Mouse (Mus musculus): Measurements from ENCODE around the gene Magi2. TPM values are rescaled to one million over a fixed set of nuclear protein-coding genes. Genes with fewer than 3 reads are reported as not detected.

Magi2 gene
- polyA plus RNA-seq, 1 experiment from 2014 or later, result 8.4 TPM

DNA sequence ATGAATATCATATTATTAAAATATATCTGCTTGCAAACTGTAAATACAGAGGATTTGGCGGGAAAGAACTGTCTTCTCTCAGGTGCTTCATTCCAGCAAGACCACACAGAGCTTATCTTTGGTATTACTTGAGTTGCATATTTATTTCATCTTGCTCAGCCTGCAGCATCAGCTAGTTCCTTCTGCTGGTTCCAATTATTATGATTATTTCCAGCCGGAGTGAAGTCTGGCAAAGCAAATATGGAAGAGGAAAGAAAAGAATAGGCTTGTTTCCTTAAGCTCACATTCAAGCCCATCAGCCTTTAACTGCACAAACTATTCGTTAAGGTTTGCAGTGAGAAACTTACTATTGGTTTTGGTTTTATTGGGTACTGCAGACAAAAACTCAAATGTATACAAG is 20.4 kb downstream of the Magi2 start:
- H3K4me1 ChIP-seq (ENCODE audit: control insufficient read depth, insufficient read depth, low read length), result no peaks in the 10 kb centered on the region
- H3K27me3 ChIP-seq (replicated peaks; ENCODE audit: control insufficient read depth, insufficient read depth, low read length), result no peaks in the 10 kb centered on the region
- no peak for DNase-seq (ENCODE audit: low spot score)
- ATAC-seq, result no peak
- H3K9ac ChIP-seq (ENCODE audit: low read length), result no peak overlapping the region
- H3K9me3 ChIP-seq (replicated peaks; ENCODE audit: control insufficient read depth, low read length), result no peaks in the 10 kb centered on the region
- no peak overlapping the region for H3K4me3 ChIP-seq (ENCODE audit: low read depth, low read length)
- 81% methylated on average over 3 of the region's 3 CpGs for WGBS
- H3K36me3 ChIP-seq (ENCODE audit: control insufficient read depth, insufficient read depth, low read length), result no peaks in the 10 kb centered on the region
- H3K27ac ChIP-seq (ENCODE audit: low read depth, low read length), result no peak overlapping the region
- no peak overlapping the region for H3K4me2 ChIP-seq (ENCODE audit: low read length)

DNA sequence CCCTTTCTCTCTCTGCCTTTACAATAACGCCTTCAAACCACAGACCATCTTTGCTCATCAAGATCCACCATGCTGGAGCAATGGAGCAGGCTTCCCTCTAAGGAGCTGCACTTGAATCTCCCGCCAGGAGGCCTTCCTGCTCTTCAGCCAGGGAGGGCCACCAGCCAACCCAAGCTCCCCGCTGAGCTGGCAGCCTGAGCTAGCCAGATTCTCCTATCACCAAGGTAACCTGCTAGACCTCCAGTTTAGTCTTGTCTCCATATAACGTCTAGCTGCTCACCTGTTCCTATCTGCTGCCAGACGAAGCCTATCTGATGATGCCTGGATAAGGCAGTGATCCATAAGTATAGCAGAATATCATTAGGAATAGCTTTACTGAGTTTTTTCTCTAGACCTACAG is 36.0 kb downstream of the Magi2 start:
- Histone ChIP-seq H3K4me2 (ENCODE audit: low read length) (no peak overlapping the region), H3K27me3 (replicated peaks; ENCODE audit: control insufficient read depth, insufficient read depth, low read length) (no peaks in the 10 kb centered on the region), H3K4me3 (ENCODE audit: low read depth, low read length) (no peak overlapping the region), H3K9me3 (replicated peaks; ENCODE audit: control insufficient read depth, low read length) (no peaks in the 10 kb centered on the region), H3K27ac (ENCODE audit: low read depth, low read length) (no peak overlapping the region), H3K36me3 (ENCODE audit: control insufficient read depth, insufficient read depth, low read length) (no peaks in the 10 kb centered on the region), H3K4me1 (ENCODE audit: control insufficient read depth, insufficient read depth, low read length) (no peaks in the 10 kb centered on the region), H3K9ac (ENCODE audit: low read length) (no peak overlapping the region)
- DNase-seq (ENCODE audit: low spot score) (no peak), ATAC-seq (no peak)
- WGBS, result 64% methylated on average over 5 of the region's 5 CpGs

DNA sequence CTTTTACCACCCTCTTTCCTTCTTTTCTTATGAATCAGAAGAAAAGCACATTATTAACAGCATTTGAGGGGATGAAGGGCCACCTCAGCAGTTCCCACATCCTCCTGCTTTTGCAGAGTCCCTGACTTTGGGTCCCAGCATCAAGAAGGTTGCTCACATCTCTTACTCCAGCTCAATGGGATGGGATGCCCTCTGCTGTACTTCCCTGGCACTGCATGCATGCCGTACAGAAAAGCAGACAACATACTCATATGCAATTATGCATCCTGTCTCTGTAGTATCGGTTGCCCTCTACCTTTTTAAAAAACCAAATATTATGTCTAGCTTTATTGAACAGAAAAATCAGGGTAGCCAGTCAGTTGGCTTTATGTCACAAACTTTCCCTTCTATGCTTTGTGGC is 37.8 kb downstream of the Magi2 start:
- Histone ChIP-seq H3K9ac (ENCODE audit: low read length) (no peak overlapping the region), H3K9me3 (replicated peaks; ENCODE audit: control insufficient read depth, low read length) (no peaks in the 10 kb centered on the region), H3K4me1 (ENCODE audit: control insufficient read depth, insufficient read depth, low read length) (no peaks in the 10 kb centered on the region), H3K4me2 (ENCODE audit: low read length) (no peak overlapping the region), H3K27me3 (replicated peaks; ENCODE audit: control insufficient read depth, insufficient read depth, low read length) (no peaks in the 10 kb centered on the region), H3K36me3 (ENCODE audit: control insufficient read depth, insufficient read depth, low read length) (no peaks in the 10 kb centered on the region), H3K4me3 (ENCODE audit: low read depth, low read length) (no peak overlapping the region), H3K27ac (ENCODE audit: low read depth, low read length) (no peak overlapping the region)
- ATAC-seq (no peak), DNase-seq (ENCODE audit: low spot score) (no peak)
- WGBS, result 59% methylated on average over 2 of the region's 2 CpGs

DNA sequence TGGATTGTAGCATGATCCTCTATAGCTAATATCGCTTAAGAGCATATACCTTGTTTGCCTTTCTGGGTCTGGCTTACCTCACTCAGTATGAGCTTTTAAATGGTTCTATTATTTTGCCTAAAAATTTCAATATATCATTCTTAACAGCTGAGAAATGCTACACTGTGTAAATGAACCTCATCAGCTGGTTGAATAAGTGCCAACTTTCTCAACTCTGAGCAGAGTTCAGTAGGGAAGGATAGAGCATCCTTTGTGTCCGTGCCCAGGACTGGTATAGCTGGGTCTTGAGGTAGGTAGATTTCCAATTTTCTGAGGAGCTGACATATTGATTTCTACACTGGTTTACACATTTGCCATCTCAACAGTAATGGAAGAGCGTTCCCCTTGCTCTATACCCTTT is 65.7 kb downstream of the Magi2 start:
- WGBS, result 92% methylated on average over 3 of the region's 3 CpGs
- no peak overlapping the region for H3K27ac ChIP-seq (ENCODE audit: low read depth, low read length)
- H3K9me3 ChIP-seq (replicated peaks; ENCODE audit: control insufficient read depth, low read length), result no peaks in the 10 kb centered on the region
- H3K4me3 ChIP-seq (ENCODE audit: low read depth, low read length), result no peak overlapping the region
- DNase-seq (ENCODE audit: low spot score), result no peak
- H3K36me3 ChIP-seq (ENCODE audit: control insufficient read depth, insufficient read depth, low read length), result no peaks in the 10 kb centered on the region
- no peaks in the 10 kb centered on the region for H3K4me1 ChIP-seq (ENCODE audit: control insufficient read depth, insufficient read depth, low read length)
- H3K9ac ChIP-seq (ENCODE audit: low read length), result no peak overlapping the region
- no peak for ATAC-seq
- no peak overlapping the region for H3K4me2 ChIP-seq (ENCODE audit: low read length)
- no peaks in the 10 kb centered on the region for H3K27me3 ChIP-seq (replicated peaks; ENCODE audit: control insufficient read depth, insufficient read depth, low read length)

DNA sequence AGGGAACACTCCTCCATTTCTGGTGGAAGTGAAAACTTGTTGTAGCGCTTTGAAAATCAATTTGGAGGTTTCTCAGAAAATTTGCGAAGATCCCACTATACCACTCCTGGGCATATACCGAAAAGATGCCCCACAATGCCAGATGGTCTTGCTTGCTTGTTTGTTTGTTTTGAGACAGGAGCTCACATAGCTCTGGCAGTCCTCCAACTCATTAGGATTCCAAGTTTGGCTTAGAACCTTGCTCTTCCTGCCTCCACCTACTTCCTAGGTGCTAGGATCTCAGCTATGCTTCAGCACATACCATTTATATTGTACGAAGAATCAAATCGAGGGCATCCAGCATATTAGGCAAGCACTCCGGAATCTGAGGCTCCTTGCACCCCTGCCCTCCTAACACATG is 79.8 kb downstream of the Magi2 start:
- Histone ChIP-seq H3K27ac (ENCODE audit: low read depth, low read length) (no peak overlapping the region), H3K36me3 (ENCODE audit: control insufficient read depth, insufficient read depth, low read length) (no peaks in the 10 kb centered on the region), H3K27me3 (replicated peaks; ENCODE audit: control insufficient read depth, insufficient read depth, low read length) (no peaks in the 10 kb centered on the region), H3K4me3 (ENCODE audit: low read depth, low read length) (no peak overlapping the region), H3K9me3 (replicated peaks; ENCODE audit: control insufficient read depth, low read length) (no peaks in the 10 kb centered on the region), H3K4me2 (ENCODE audit: low read length) (no peak overlapping the region), H3K4me1 (ENCODE audit: control insufficient read depth, insufficient read depth, low read length) (no peaks in the 10 kb centered on the region), H3K9ac (ENCODE audit: low read length) (no peak overlapping the region)
- DNase-seq (ENCODE audit: low spot score) (peak; percentile 5), ATAC-seq (no peak)
- WGBS, result 93% methylated on average over 6 of the region's 6 CpGs

DNA sequence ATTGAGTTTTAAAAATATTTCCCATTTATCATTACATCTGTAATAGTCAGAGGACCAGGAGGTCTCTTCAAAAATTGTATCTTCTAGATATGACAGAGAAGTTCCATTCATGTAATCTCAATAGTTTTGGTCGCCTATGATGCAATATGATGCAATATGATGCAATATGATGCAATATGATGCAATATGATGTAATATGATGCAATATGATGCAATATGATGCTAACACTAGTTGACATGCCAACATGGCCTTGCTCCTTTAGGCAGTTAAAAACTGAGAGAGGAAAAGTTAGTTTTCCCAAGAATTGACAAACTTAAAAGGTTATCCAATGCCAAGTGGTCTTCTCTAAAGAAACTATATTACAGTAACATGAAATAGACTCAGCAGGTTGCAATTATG is 83.0 kb downstream of the Magi2 start:
- no peak for DNase-seq (ENCODE audit: low spot score)
- H3K36me3 ChIP-seq (ENCODE audit: control insufficient read depth, insufficient read depth, low read length), result no peaks in the 10 kb centered on the region
- no peak overlapping the region for H3K27ac ChIP-seq (ENCODE audit: low read depth, low read length)
- H3K27me3 ChIP-seq (replicated peaks; ENCODE audit: control insufficient read depth, insufficient read depth, low read length), result no peaks in the 10 kb centered on the region
- WGBS, result 82% methylated on average over 1 of the region's 1 CpGs
- no peak overlapping the region for H3K9ac ChIP-seq (ENCODE audit: low read length)
- H3K4me2 ChIP-seq (ENCODE audit: low read length), result no peak overlapping the region
- no peaks in the 10 kb centered on the region for H3K4me1 ChIP-seq (ENCODE audit: control insufficient read depth, insufficient read depth, low read length)
- H3K4me3 ChIP-seq (ENCODE audit: low read depth, low read length), result no peak overlapping the region
- ATAC-seq, result no peak
- H3K9me3 ChIP-seq (replicated peaks; ENCODE audit: control insufficient read depth, low read length), result no peaks in the 10 kb centered on the region

DNA sequence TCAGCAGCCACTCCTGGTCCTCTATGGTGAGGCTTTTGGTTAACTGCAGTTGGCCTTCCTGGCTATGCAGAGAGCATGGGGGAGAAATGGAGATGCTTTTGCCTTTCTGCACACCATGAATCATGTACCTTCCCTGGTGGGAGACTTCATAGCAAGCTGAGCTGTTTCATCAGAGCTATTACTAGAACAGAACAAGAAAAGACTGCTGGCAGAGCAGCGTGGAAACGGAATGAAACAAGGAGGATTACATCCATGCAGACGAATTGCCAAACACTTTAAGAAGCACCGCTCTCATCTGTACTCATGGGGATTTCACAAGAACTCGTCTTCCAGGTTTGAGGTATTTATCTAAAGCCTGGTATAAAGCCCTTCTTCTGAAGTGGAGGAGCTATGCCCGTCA is 95.7 kb downstream of the Magi2 start:
- no peak for DNase-seq (ENCODE audit: low spot score)
- Histone ChIP-seq H3K4me1 (ENCODE audit: control insufficient read depth, insufficient read depth, low read length) (no peaks in the 10 kb centered on the region), H3K4me3 (ENCODE audit: low read depth, low read length) (no peak overlapping the region), H3K27ac (ENCODE audit: low read depth, low read length) (no peak overlapping the region), H3K27me3 (replicated peaks; ENCODE audit: control insufficient read depth, insufficient read depth, low read length) (no peaks in the 10 kb centered on the region), H3K4me2 (ENCODE audit: low read length) (no peak overlapping the region), H3K9ac (ENCODE audit: low read length) (no peak overlapping the region), H3K9me3 (replicated peaks; ENCODE audit: control insufficient read depth, low read length) (no peaks in the 10 kb centered on the region), H3K36me3 (ENCODE audit: control insufficient read depth, insufficient read depth, low read length) (no peaks in the 10 kb centered on the region)
- 77% methylated on average over 6 of the region's 6 CpGs for WGBS
- no peak for ATAC-seq

DNA sequence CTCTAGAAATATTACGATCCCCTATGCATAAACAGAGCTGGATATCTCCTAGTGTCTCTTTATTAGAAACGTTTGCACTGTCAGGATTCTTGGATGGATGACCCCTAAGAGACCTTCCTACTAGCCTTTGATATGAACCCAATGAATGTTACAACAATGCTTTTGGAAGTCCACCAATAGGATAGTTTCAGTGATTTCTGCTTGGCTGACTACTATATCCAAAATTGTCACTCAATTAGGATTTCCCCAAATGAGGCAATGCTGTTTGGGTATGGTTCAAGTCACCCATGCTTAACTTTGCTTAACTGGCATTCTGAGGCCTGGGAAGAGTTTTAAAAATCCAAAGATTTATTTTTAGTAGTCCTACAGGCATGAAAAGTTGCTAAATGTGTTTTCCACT is 110.7 kb downstream of the Magi2 start:
- DNase-seq (ENCODE audit: low spot score) (no peak), ATAC-seq (no peak)
- Histone ChIP-seq H3K27ac (ENCODE audit: low read depth, low read length) (no peak overlapping the region), H3K4me1 (ENCODE audit: control insufficient read depth, insufficient read depth, low read length) (no peaks in the 10 kb centered on the region), H3K36me3 (ENCODE audit: control insufficient read depth, insufficient read depth, low read length) (no peaks in the 10 kb centered on the region), H3K9ac (ENCODE audit: low read length) (no peak overlapping the region), H3K27me3 (replicated peaks; ENCODE audit: control insufficient read depth, insufficient read depth, low read length) (no peaks in the 10 kb centered on the region), H3K9me3 (replicated peaks; ENCODE audit: control insufficient read depth, low read length) (no peaks in the 10 kb centered on the region), H3K4me2 (ENCODE audit: low read length) (no peak overlapping the region), H3K4me3 (ENCODE audit: low read depth, low read length) (no peak overlapping the region)
- 77% methylated on average over 2 of the region's 2 CpGs for WGBS

DNA sequence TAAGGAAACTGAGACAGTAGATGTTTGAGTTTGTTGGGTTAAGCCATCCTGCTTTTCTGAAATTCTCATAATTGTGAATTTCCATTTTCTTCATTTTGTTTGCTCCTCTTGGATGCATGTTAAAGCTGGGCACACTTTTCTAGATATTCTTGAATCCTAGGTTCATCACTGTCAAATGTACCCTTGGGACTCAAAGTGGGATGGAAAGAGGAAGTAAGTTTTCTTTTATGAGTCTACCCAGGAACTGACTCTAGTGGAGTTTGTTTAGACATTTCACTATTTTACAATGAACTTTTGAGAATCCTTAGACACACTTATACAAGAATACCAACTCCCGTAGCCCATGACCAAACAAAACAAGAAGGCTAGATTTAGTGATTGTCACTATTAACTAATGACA is 141.3 kb downstream of the Magi2 start:
- no peak overlapping the region for H3K9ac ChIP-seq (ENCODE audit: low read length)
- H3K4me3 ChIP-seq (ENCODE audit: low read depth, low read length), result no peak overlapping the region
- DNase-seq (ENCODE audit: low spot score) (no peak), ATAC-seq (no peak)
- 93% methylated on average over 1 of the region's 1 CpGs for WGBS
- no peaks in the 10 kb centered on the region for H3K9me3 ChIP-seq (replicated peaks; ENCODE audit: control insufficient read depth, low read length)
- no peak overlapping the region for H3K4me2 ChIP-seq (ENCODE audit: low read length)
- no peaks in the 10 kb centered on the region for H3K36me3 ChIP-seq (ENCODE audit: control insufficient read depth, insufficient read depth, low read length)
- H3K27me3 ChIP-seq (replicated peaks; ENCODE audit: control insufficient read depth, insufficient read depth, low read length), result no peaks in the 10 kb centered on the region
- no peaks in the 10 kb centered on the region for H3K4me1 ChIP-seq (ENCODE audit: control insufficient read depth, insufficient read depth, low read length)
- H3K27ac ChIP-seq (ENCODE audit: low read depth, low read length), result no peak overlapping the region

DNA sequence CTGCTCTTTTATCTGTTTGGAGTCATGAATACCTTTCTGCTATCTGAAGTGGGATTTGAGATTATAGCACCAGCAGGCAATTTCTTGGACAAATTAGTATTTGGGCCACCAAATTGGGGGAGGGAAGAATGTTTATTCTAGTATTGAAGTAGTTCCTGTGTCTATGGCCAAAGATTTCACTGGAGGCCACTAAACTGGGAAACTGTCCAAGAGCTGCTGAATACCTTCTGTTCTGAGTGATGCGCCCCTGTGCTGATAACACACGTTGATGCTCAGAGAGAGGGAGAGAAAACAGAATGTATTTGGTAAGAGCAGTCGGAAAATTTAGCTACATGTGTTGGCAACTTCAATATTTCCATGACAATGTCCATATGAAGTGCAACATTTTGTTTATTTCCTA is 169.0 kb downstream of the Magi2 start:
- Histone ChIP-seq H3K9ac (ENCODE audit: low read length) (no peak overlapping the region), H3K4me1 (ENCODE audit: control insufficient read depth, insufficient read depth, low read length) (no peaks in the 10 kb centered on the region), H3K9me3 (replicated peaks; ENCODE audit: control insufficient read depth, low read length) (no peaks in the 10 kb centered on the region), H3K27ac (ENCODE audit: low read depth, low read length) (no peak overlapping the region), H3K36me3 (ENCODE audit: control insufficient read depth, insufficient read depth, low read length) (no peaks in the 10 kb centered on the region), H3K4me2 (ENCODE audit: low read length) (no peak overlapping the region), H3K4me3 (ENCODE audit: low read depth, low read length) (no peak overlapping the region), H3K27me3 (replicated peaks; ENCODE audit: control insufficient read depth, insufficient read depth, low read length) (no peaks in the 10 kb centered on the region)
- peak; percentile 51 for DNase-seq (ENCODE audit: low spot score)
- ATAC-seq, result no peak; the same call in 1 of the 2 replicates
- 56% methylated on average over 3 of the region's 3 CpGs for WGBS
